Comparison of ENCODE assay signal across 21 mouse cellular contexts in the genomic region with DNA sequence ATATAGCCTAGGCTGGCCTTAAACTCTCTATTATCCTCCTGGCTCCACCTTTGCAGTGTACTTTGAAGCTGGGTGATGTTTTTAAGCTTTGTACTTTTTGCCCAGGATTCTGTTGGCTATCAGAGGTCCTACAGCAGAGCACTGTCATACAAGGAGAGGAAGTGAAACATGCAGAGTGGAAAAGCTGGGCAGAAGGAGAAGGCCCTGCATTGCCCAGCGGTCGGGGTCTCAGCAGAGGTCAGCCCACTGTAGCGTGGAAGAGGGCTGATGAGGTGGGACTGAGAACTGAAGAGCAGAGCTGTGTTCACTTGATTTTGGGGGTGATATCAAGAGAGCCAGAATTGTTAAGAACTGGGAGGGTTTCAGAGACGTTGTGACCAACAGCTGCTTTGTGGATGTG.
DNase-seq lines count a peak whose midpoint lies in the region; ATAC-seq and TF ChIP-seq lines count a peak whose summit lies in the region.
"Had no signal": no experiment of that assay in that cellular context is flagged by ENCODE, and none has a peak within 500 bp of the region (broad histone marks: within the 10 kb centered on the region; RNA-seq: fewer than 3 reads in every experiment).

No protein-coding gene starts in this region.

- H3K4me2 ChIP-seq in kidney, postnatal 0 days (ENCODE audit: low read length), result no peak overlapping the region
- no peak overlapping the region for H3K4me2 ChIP-seq in heart, embryonic 12.5 days
- H3K4me2 ChIP-seq: forebrain, embryonic 13.5 days; heart, embryonic 13.5 days; hindbrain, embryonic 12.5 days had no signal

- H3K4me1 ChIP-seq in kidney, postnatal 0 days (replicated peaks; ENCODE audit: insufficient read depth, low read length), result peaks cover 41% of the 10 kb centered on the region
- H3K4me1 ChIP-seq in heart, embryonic 12.5 days (replicated peaks), result peaks cover 64% of the 10 kb centered on the region

- no peaks in the 10 kb centered on the region for H3K27me3 ChIP-seq in kidney, postnatal 0 days (ENCODE audit: insufficient read depth, low read length)
- no peaks in the 10 kb centered on the region for H3K27me3 ChIP-seq in heart, embryonic 12.5 days (replicated peaks)
- H3K27me3 ChIP-seq: forebrain, embryonic 13.5 days; heart, embryonic 13.5 days; hindbrain, embryonic 12.5 days; Patski had no signal

- H3K9me3 ChIP-seq in kidney, postnatal 0 days (replicated peaks; ENCODE audit: low read length), result no peaks in the 10 kb centered on the region
- H3K9me3 ChIP-seq in heart, embryonic 12.5 days (replicated peaks), result no peaks in the 10 kb centered on the region
- H3K9me3 ChIP-seq: embryonic facial prominence, embryonic 10.5 days; forebrain, embryonic 13.5 days; heart, embryonic 13.5 days; hindbrain, embryonic 12.5 days had no signal

- no peak for DNase-seq in kidney, postnatal 0 days (ENCODE audit: low spot score)
- no peak for DNase-seq in kidney, postnatal 4 days
- DNase-seq in A20 (ENCODE audit: low read depth, low spot score), result peak; percentile 62
- DNase-seq in B cell, adult 2 months, result peak; percentile 12
- DNase-seq in left cerebral cortex, adult 9 months (ENCODE audit: low spot score in 2 of 2), result no peak
- no peak for DNase-seq in right cerebral cortex, adult 2 months (ENCODE audit: low spot score in 2 of 2)
- DNase-seq: adrenal gland, postnatal 14 days; cerebellum, adult 11-12 months; cerebellum, adult 9-10 months; cerebellum, postnatal 36 days; forebrain, postnatal 0 days; gastrocnemius, postnatal 14 days; heart, postnatal 36 days had no signal

- WGBS in kidney, postnatal 0 days, result 37% methylated on average over 4 of the region's 4 CpGs
- 61% methylated on average over 4 of the region's 4 CpGs for WGBS in heart, embryonic 12.5 days

- H3K4me3 ChIP-seq in kidney, postnatal 0 days (replicated peaks; ENCODE audit: low read depth, low read length), result no peak overlapping the region
- no peak overlapping the region for H3K4me3 ChIP-seq in heart, embryonic 12.5 days
- H3K4me3 ChIP-seq: embryonic facial prominence, embryonic 10.5 days; forebrain, embryonic 13.5 days; heart, embryonic 13.5 days; hindbrain, embryonic 12.5 days had no signal

- no peak for ATAC-seq in kidney, postnatal 0 days (replicated peaks; ENCODE audit: low FRiP score, low read depth)
- peak; percentile 74 for ATAC-seq in megakaryocyte, adult 5-6 weeks (ENCODE audit: poor library complexity, severe bottlenecking)
- no peak for ATAC-seq in heart, embryonic 12.5 days (ENCODE audit: insufficient number of reproducible peaks, low FRiP score)
- ATAC-seq: activated CD4-positive, CD25-positive, alpha-beta regulatory T cell, adult 4 months; forebrain, embryonic 13.5 days; forebrain, postnatal 0 days; Patski had no signal

- H3K27ac ChIP-seq in kidney, postnatal 0 days, result peak overlapping the region; percentile 31; the same call in 1 of the 2 replicates
- H3K27ac ChIP-seq in heart, embryonic 12.5 days (ENCODE audit: poor library complexity, severe bottlenecking), result no peak overlapping the region
- H3K27ac ChIP-seq: embryonic facial prominence, embryonic 10.5 days; forebrain, embryonic 13.5 days; hindbrain, embryonic 12.5 days had no signal

- no peaks in the 10 kb centered on the region for H3K36me3 ChIP-seq in kidney, postnatal 0 days (ENCODE audit: insufficient read depth, low read length)
- no peaks in the 10 kb centered on the region for H3K36me3 ChIP-seq in heart, embryonic 12.5 days
- H3K36me3 ChIP-seq: hindbrain, embryonic 12.5 days had no signal

- no peak for TF ChIP-seq CTCF in kidney, postnatal 0 days (IDR thresholded peaks at IDR 0.05; ENCODE audit: low read depth)

- no peak overlapping the region for H3K9ac ChIP-seq in kidney, postnatal 0 days (ENCODE audit: low read depth, low read length)
- H3K9ac ChIP-seq in heart, embryonic 12.5 days, result no peak overlapping the region
- H3K9ac ChIP-seq: forebrain, embryonic 13.5 days; forebrain, postnatal 0 days; heart, embryonic 13.5 days; hindbrain, embryonic 12.5 days had no signal

Comparison
In these comparisons a context has a peak if more than half of its experiments do, and no peak if none do; other contexts are left out.
1. DNase-seq: peak in A20 (single experiment) and B cell, adult 2 months (2 of 2); none in kidney, postnatal 0 days (single experiment), kidney, postnatal 4 days (0 of 2), left cerebral cortex, adult 9 months (0 of 2) and right cerebral cortex, adult 2 months (0 of 2).